Mouse (Mus musculus): Measurements from ENCODE around the gene Cpne1. TPM values are rescaled to one million over a fixed set of nuclear protein-coding genes. Genes with fewer than 3 reads are reported as not detected.

Cpne1 gene
- polyA plus RNA-seq, 1 experiment from 2014 or later = 30.4 TPM

- H3K27me3 ChIP-seq (replicated peaks; ENCODE audit: control insufficient read depth, insufficient read depth, low read length) = no peaks in the 10 kb centered on the region
- no peaks in the 10 kb centered on the region for H3K36me3 ChIP-seq (ENCODE audit: control insufficient read depth, insufficient read depth)
- no peak overlapping the region for H3K4me2 ChIP-seq (ENCODE audit: low read length)
- H3K27ac ChIP-seq (ENCODE audit: low read length) = no peak overlapping the region
- 88% methylated on average over 7 of the region's 7 CpGs for WGBS
- ATAC-seq = no peak
- peaks cover 12% of the 10 kb centered on the region for H3K4me1 ChIP-seq (replicated peaks; ENCODE audit: control insufficient read depth, insufficient read depth, low read length)
- H3K9ac ChIP-seq (replicated peaks; ENCODE audit: low read depth, low read length) = no peak overlapping the region
- H3K9me3 ChIP-seq (ENCODE audit: control insufficient read depth, low read length) = no peaks in the 10 kb centered on the region
- H3K4me3 ChIP-seq (replicated peaks; ENCODE audit: low read length) = no peak overlapping the region
These were observed 24.2 kb downstream of the Cpne1 start for GRCm38 (mm10) chr2:156087391-156088110.

DNA sequence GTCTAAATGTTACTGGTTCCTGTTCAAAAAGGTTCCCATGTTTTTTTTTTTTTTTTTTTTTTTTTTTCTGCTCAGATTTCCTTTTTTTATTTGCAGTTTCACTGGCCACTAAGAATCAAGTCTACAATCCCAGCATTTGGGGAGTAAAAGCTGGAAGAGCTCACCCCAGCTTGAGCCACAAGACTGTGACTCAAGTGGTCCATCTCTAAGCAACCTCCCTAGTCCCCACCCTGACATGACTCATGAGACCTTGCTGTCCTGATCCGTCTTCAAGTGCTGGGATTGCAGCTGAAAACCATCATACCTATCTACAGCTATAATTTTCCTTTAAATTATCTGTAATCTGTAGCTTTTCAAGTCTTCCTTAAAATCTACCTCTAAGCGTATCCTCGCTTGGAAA lies 27.2 kb downstream of the Cpne1 start:
- 94% methylated on average over 3 of the region's 3 CpGs for WGBS
- ATAC-seq = no peak
- no peaks in the 10 kb centered on the region for H3K27me3 ChIP-seq (replicated peaks; ENCODE audit: control insufficient read depth, insufficient read depth, low read length)
- H3K9ac ChIP-seq (replicated peaks; ENCODE audit: low read depth, low read length) = no peak overlapping the region
- H3K9me3 ChIP-seq (ENCODE audit: control insufficient read depth, low read length) = no peaks in the 10 kb centered on the region
- H3K27ac ChIP-seq (ENCODE audit: low read length) = no peak overlapping the region
- no peaks in the 10 kb centered on the region for H3K4me1 ChIP-seq (replicated peaks; ENCODE audit: control insufficient read depth, insufficient read depth, low read length)
- H3K4me2 ChIP-seq (ENCODE audit: low read length) = no peak overlapping the region
- no peaks in the 10 kb centered on the region for H3K36me3 ChIP-seq (ENCODE audit: control insufficient read depth, insufficient read depth)
- no peak overlapping the region for H3K4me3 ChIP-seq (replicated peaks; ENCODE audit: low read length)

DNA sequence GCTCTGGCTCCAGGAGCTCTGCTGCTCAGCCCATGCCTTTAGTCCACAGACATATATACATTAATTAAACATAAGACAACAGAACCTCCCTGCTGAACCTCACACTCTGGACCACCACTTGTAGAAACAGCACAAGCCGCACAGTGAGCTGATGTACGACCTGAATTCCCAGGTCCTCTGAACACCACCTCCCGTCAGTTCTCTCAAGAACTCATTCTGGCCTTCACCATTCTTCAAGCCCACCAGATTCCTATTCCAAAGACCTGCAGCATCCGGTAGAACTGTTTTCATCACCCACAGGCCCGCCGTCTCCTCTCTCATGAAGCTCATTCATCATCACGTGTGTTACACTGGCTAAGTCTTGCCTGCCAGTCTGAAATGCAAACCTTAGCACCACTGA lies 31.4 kb downstream of the Cpne1 start:
- peaks cover 27% of the 10 kb centered on the region for H3K36me3 ChIP-seq (ENCODE audit: control insufficient read depth, insufficient read depth)

DNA sequence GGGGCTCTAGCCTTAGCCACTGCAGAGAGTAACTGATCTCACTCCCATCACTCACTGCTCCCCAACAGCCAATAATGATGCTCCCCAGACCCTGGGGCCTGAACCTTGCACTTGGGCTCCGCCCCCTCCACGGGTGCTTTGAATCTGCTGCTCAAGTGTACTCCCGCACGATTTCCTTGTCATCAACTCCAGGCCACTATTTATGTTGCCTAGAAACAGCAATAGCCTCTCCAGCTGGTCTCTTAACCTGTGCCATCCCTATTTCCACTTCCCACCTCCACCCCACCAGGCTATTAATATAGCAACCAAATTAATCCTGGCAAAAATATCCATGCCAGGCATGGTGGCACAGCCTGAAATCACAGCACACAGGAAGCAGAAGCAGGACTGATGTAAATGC lies 32.1 kb downstream of the Cpne1 start:
- Histone ChIP-seq H3K27ac (ENCODE audit: low read length) (no peak overlapping the region), H3K9ac (replicated peaks; ENCODE audit: low read depth, low read length) (no peak overlapping the region), H3K9me3 (ENCODE audit: control insufficient read depth, low read length) (no peaks in the 10 kb centered on the region), H3K27me3 (replicated peaks; ENCODE audit: control insufficient read depth, insufficient read depth, low read length) (no peaks in the 10 kb centered on the region), H3K36me3 (ENCODE audit: control insufficient read depth, insufficient read depth) (peaks cover 32% of the 10 kb centered on the region), H3K4me3 (replicated peaks; ENCODE audit: low read length) (no peak overlapping the region), H3K4me2 (ENCODE audit: low read length) (no peak overlapping the region), H3K4me1 (replicated peaks; ENCODE audit: control insufficient read depth, insufficient read depth, low read length) (no peaks in the 10 kb centered on the region)
- 35% methylated on average over 4 of the region's 4 CpGs for WGBS
- ATAC-seq = no peak

More for the DNA sequence above, 31.4 kb downstream of the Cpne1 start:
- Histone ChIP-seq H3K9me3 (ENCODE audit: control insufficient read depth, low read length) (no peaks in the 10 kb centered on the region), H3K9ac (replicated peaks; ENCODE audit: low read depth, low read length) (no peak overlapping the region), H3K4me2 (ENCODE audit: low read length) (no peak overlapping the region), H3K27me3 (replicated peaks; ENCODE audit: control insufficient read depth, insufficient read depth, low read length) (no peaks in the 10 kb centered on the region), H3K27ac (ENCODE audit: low read length) (no peak overlapping the region), H3K4me1 (replicated peaks; ENCODE audit: control insufficient read depth, insufficient read depth, low read length) (no peaks in the 10 kb centered on the region), H3K4me3 (replicated peaks; ENCODE audit: low read length) (no peak overlapping the region)
- WGBS = 89% methylated on average over 7 of the region's 7 CpGs
- ATAC-seq = no peak

GRCm38 (mm10) chr2:156079183-156079560 lies 32.6 kb downstream of the Cpne1 start:
- H3K36me3 ChIP-seq (ENCODE audit: control insufficient read depth, insufficient read depth) = peaks cover 36% of the 10 kb centered on the region
- no peak overlapping the region for H3K4me3 ChIP-seq (replicated peaks; ENCODE audit: low read length)
- WGBS = 91% methylated on average over 8 of the region's 8 CpGs
- H3K27ac ChIP-seq (ENCODE audit: low read length) = no peak overlapping the region
- ATAC-seq = no peak
- no peak overlapping the region for H3K9ac ChIP-seq (replicated peaks; ENCODE audit: low read depth, low read length)
- no peaks in the 10 kb centered on the region for H3K9me3 ChIP-seq (ENCODE audit: control insufficient read depth, low read length)
- no peaks in the 10 kb centered on the region for H3K4me1 ChIP-seq (replicated peaks; ENCODE audit: control insufficient read depth, insufficient read depth, low read length)
- H3K4me2 ChIP-seq (ENCODE audit: low read length) = no peak overlapping the region
- H3K27me3 ChIP-seq (replicated peaks; ENCODE audit: control insufficient read depth, insufficient read depth, low read length) = no peaks in the 10 kb centered on the region

DNA sequence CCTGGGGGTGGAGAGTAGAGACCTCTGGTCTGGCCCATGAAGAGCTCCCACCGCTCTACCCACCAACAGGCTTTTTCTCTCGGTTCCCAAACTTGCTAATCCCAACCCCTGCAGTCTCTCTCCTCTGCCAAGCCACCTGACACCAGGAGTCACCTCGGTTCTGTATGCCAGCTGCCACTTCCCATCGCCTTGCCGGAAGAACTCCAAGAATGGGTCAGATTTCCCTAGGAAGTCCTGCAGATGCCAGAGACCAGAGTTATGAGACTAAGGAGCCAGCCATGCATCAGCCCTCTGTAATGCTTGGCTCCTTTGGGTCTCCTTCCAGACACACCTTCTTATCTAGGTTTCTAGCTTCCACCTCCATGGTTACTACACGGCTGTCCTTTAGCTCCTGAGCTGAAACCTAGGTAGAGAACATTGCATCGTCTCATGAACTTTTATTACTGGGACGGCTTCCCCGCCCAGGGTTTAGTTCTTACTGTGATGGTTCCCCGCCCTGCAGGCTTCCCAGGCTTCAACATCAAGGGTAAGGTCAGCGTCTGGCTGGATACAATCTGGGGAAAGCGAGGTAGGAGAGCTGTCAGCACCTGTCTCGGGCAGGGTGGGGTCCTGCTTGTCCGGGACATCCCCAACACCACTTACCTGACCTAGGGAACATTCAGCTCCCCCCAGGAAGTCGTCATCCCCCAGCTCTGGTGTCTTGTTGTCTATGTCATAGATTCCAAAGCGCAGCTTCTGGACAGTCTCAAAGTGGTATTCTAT lies 33.2 kb downstream of the Cpne1 start:
- H3K9ac ChIP-seq (replicated peaks; ENCODE audit: low read depth, low read length) = no peak overlapping the region
- H3K4me2 ChIP-seq (ENCODE audit: low read length) = no peak overlapping the region
- no peak overlapping the region for H3K4me3 ChIP-seq (replicated peaks; ENCODE audit: low read length)
- peaks cover 41% of the 10 kb centered on the region for H3K36me3 ChIP-seq (ENCODE audit: control insufficient read depth, insufficient read depth)
- no peaks in the 10 kb centered on the region for H3K9me3 ChIP-seq (ENCODE audit: control insufficient read depth, low read length)
- H3K27me3 ChIP-seq (replicated peaks; ENCODE audit: control insufficient read depth, insufficient read depth, low read length) = no peaks in the 10 kb centered on the region
- no peaks in the 10 kb centered on the region for H3K4me1 ChIP-seq (replicated peaks; ENCODE audit: control insufficient read depth, insufficient read depth, low read length)
- WGBS = 93% methylated on average over 16 of the region's 16 CpGs
- no peak for ATAC-seq
- H3K27ac ChIP-seq (ENCODE audit: low read length) = no peak overlapping the region

- WGBS = 91% methylated on average over 7 of the region's 7 CpGs
- no peak overlapping the region for H3K27ac ChIP-seq (ENCODE audit: low read length)
- no peak for ATAC-seq
- no peaks in the 10 kb centered on the region for H3K4me1 ChIP-seq (replicated peaks; ENCODE audit: control insufficient read depth, insufficient read depth, low read length)
- no peak overlapping the region for H3K9ac ChIP-seq (replicated peaks; ENCODE audit: low read depth, low read length)
- no peak overlapping the region for H3K4me2 ChIP-seq (ENCODE audit: low read length)
- H3K4me3 ChIP-seq (replicated peaks; ENCODE audit: low read length) = no peak overlapping the region
- no peaks in the 10 kb centered on the region for H3K9me3 ChIP-seq (ENCODE audit: control insufficient read depth, low read length)
- no peaks in the 10 kb centered on the region for H3K27me3 ChIP-seq (replicated peaks; ENCODE audit: control insufficient read depth, insufficient read depth, low read length)
- peaks cover 51% of the 10 kb centered on the region for H3K36me3 ChIP-seq (ENCODE audit: control insufficient read depth, insufficient read depth)
These were observed 34.3 kb downstream of the Cpne1 start for GRCm38 (mm10) chr2:156077461-156077860.

GRCm38 (mm10) chr2:156073725-156074124 lies 38.0 kb downstream of the Cpne1 start:
- no peak for ATAC-seq

GRCm38 (mm10) chr2:156071236-156071635 lies 40.5 kb downstream of the Cpne1 start:
- 94% methylated on average over 10 of the region's 10 CpGs for WGBS
- no peak overlapping the region for H3K4me2 ChIP-seq (ENCODE audit: low read length)
- no peak for ATAC-seq
- no peak overlapping the region for H3K27ac ChIP-seq (ENCODE audit: low read length)
- no peak overlapping the region for H3K9ac ChIP-seq (replicated peaks; ENCODE audit: low read depth, low read length)
- H3K4me3 ChIP-seq (replicated peaks; ENCODE audit: low read length) = no peak overlapping the region
- H3K9me3 ChIP-seq (ENCODE audit: control insufficient read depth, low read length) = no peaks in the 10 kb centered on the region
- peaks cover 41% of the 10 kb centered on the region for H3K36me3 ChIP-seq (ENCODE audit: control insufficient read depth, insufficient read depth)
- peaks cover 2% of the 10 kb centered on the region for H3K4me1 ChIP-seq (replicated peaks; ENCODE audit: control insufficient read depth, insufficient read depth, low read length)
- H3K27me3 ChIP-seq (replicated peaks; ENCODE audit: control insufficient read depth, insufficient read depth, low read length) = no peaks in the 10 kb centered on the region

More at GRCm38 (mm10) chr2:156073725-156074124, 38.0 kb downstream of the Cpne1 start:
- H3K27me3 ChIP-seq (replicated peaks; ENCODE audit: control insufficient read depth, insufficient read depth, low read length) = no peaks in the 10 kb centered on the region
- H3K9me3 ChIP-seq (ENCODE audit: control insufficient read depth, low read length) = no peaks in the 10 kb centered on the region
- WGBS = 93% methylated on average over 15 of the region's 15 CpGs
- peaks cover 59% of the 10 kb centered on the region for H3K36me3 ChIP-seq (ENCODE audit: control insufficient read depth, insufficient read depth)
- H3K4me2 ChIP-seq (ENCODE audit: low read length) = no peak overlapping the region
- no peak overlapping the region for H3K4me3 ChIP-seq (replicated peaks; ENCODE audit: low read length)
- H3K9ac ChIP-seq (replicated peaks; ENCODE audit: low read depth, low read length) = no peak overlapping the region
- no peaks in the 10 kb centered on the region for H3K4me1 ChIP-seq (replicated peaks; ENCODE audit: control insufficient read depth, insufficient read depth, low read length)
- H3K27ac ChIP-seq (ENCODE audit: low read length) = no peak overlapping the region
